Mouse (Mus musculus): ENCODE measurements around the gene Sparc. TPM values are rescaled to one million over a fixed set of nuclear protein-coding genes. Genes with fewer than 3 reads are reported as not detected.

The Sparc gene
- polyA plus RNA-seq, 1 experiment: 344 TPM

GRCm38 (mm10) chr11:55410005-55410404, 13.0 kb downstream of the Sparc start:
- no peak for TF ChIP-seq CTCF (IDR thresholded peaks at IDR 0.05; ENCODE audit: low read depth, low read length)
- TF ChIP-seq POLR2A (IDR thresholded peaks at IDR 0.05; ENCODE audit: insufficient read depth, low read length): no peak
- no peak for TF ChIP-seq EP300 (IDR thresholded peaks at IDR 0.05; ENCODE audit: insufficient read depth, low read depth, low read length)
- Histone ChIP-seq H3K27ac (ENCODE audit: insufficient read depth, low read length) (peak overlapping the region; percentile 38; the same call in 1 of the 2 replicates), H3K4me1 (ENCODE audit: control insufficient read depth, insufficient read depth, low read length) (peaks cover 11% of the 10 kb centered on the region), H3K4me3 (ENCODE audit: low read depth, low read length) (no peak overlapping the region), H3K36me3 (ENCODE audit: control insufficient read depth, insufficient read depth, low read length, poor library complexity, severe bottlenecking) (peaks cover 17% of the 10 kb centered on the region), H3K27me3 (ENCODE audit: control insufficient read depth, insufficient read depth, low read length, poor library complexity, severe bottlenecking) (no peaks in the 10 kb centered on the region), H3K9ac (ENCODE audit: low read depth, poor library complexity, severe bottlenecking) (no peak overlapping the region), H3K9me3 (replicated peaks; ENCODE audit: control insufficient read depth, insufficient read depth, low read length, poor library complexity, severe bottlenecking) (no peaks in the 10 kb centered on the region)

- Histone ChIP-seq H3K27me3 (ENCODE audit: control insufficient read depth, insufficient read depth, low read length, poor library complexity, severe bottlenecking) (no peaks in the 10 kb centered on the region), H3K27ac (ENCODE audit: insufficient read depth, low read length) (no peak overlapping the region), H3K36me3 (ENCODE audit: control insufficient read depth, insufficient read depth, low read length, poor library complexity, severe bottlenecking) (peaks cover 24% of the 10 kb centered on the region), H3K9ac (ENCODE audit: low read depth, poor library complexity, severe bottlenecking) (no peak overlapping the region), H3K4me3 (ENCODE audit: low read depth, low read length) (no peak overlapping the region), H3K9me3 (replicated peaks; ENCODE audit: control insufficient read depth, insufficient read depth, low read length, poor library complexity, severe bottlenecking) (no peaks in the 10 kb centered on the region), H3K4me1 (ENCODE audit: control insufficient read depth, insufficient read depth, low read length) (peaks cover 9% of the 10 kb centered on the region)
- no peak for TF ChIP-seq POLR2A (IDR thresholded peaks at IDR 0.05; ENCODE audit: insufficient read depth, low read length)
These were observed 15.8 kb downstream of the Sparc start for GRCm38 (mm10) chr11:55407133-55407532.

GRCm38 (mm10) chr11:55405601-55406469, 17.1 kb downstream of the Sparc start:
- peaks cover 29% of the 10 kb centered on the region for H3K36me3 ChIP-seq (ENCODE audit: control insufficient read depth, insufficient read depth, low read length, poor library complexity, severe bottlenecking)
- no peak overlapping the region for H3K27ac ChIP-seq (ENCODE audit: insufficient read depth, low read length)
- peaks cover 9% of the 10 kb centered on the region for H3K4me1 ChIP-seq (ENCODE audit: control insufficient read depth, insufficient read depth, low read length)
- H3K9me3 ChIP-seq (replicated peaks; ENCODE audit: control insufficient read depth, insufficient read depth, low read length, poor library complexity, severe bottlenecking): no peaks in the 10 kb centered on the region
- TF ChIP-seq POLR2A (IDR thresholded peaks at IDR 0.05; ENCODE audit: insufficient read depth, low read length) (no peak), EP300 (IDR thresholded peaks at IDR 0.05; ENCODE audit: insufficient read depth, low read depth, low read length) (no peak), CTCF (IDR thresholded peaks at IDR 0.05; ENCODE audit: low read depth, low read length) (no peak)
- no peak overlapping the region for H3K9ac ChIP-seq (ENCODE audit: low read depth, poor library complexity, severe bottlenecking)
- no peak overlapping the region for H3K4me3 ChIP-seq (ENCODE audit: low read depth, low read length)
- H3K27me3 ChIP-seq (ENCODE audit: control insufficient read depth, insufficient read depth, low read length, poor library complexity, severe bottlenecking): no peaks in the 10 kb centered on the region

- TF ChIP-seq POLR2A (IDR thresholded peaks at IDR 0.05; ENCODE audit: insufficient read depth, low read length): no peak
- no peak for TF ChIP-seq CTCF (IDR thresholded peaks at IDR 0.05; ENCODE audit: low read depth, low read length)
- TF ChIP-seq EP300 (IDR thresholded peaks at IDR 0.05; ENCODE audit: insufficient read depth, low read depth, low read length): no peak
These were observed 18.1 kb downstream of the Sparc start for GRCm38 (mm10) chr11:55404659-55405457.

GRCm38 (mm10) chr11:55400863-55401262, 22.1 kb downstream of the Sparc start:
- H3K27me3 ChIP-seq (ENCODE audit: control insufficient read depth, insufficient read depth, low read length, poor library complexity, severe bottlenecking): no peaks in the 10 kb centered on the region
- H3K9me3 ChIP-seq (replicated peaks; ENCODE audit: control insufficient read depth, insufficient read depth, low read length, poor library complexity, severe bottlenecking): no peaks in the 10 kb centered on the region
- no peaks in the 10 kb centered on the region for H3K4me1 ChIP-seq (ENCODE audit: control insufficient read depth, insufficient read depth, low read length)
- TF ChIP-seq EP300 (IDR thresholded peaks at IDR 0.05; ENCODE audit: insufficient read depth, low read depth, low read length) (no peak), CTCF (IDR thresholded peaks at IDR 0.05; ENCODE audit: low read depth, low read length) (no peak), POLR2A (IDR thresholded peaks at IDR 0.05; ENCODE audit: insufficient read depth, low read length) (no peak)
- no peak overlapping the region for H3K27ac ChIP-seq (ENCODE audit: insufficient read depth, low read length)
- no peak overlapping the region for H3K9ac ChIP-seq (ENCODE audit: low read depth, poor library complexity, severe bottlenecking)
- no peak overlapping the region for H3K4me3 ChIP-seq (ENCODE audit: low read depth, low read length)
- peaks cover 25% of the 10 kb centered on the region for H3K36me3 ChIP-seq (ENCODE audit: control insufficient read depth, insufficient read depth, low read length, poor library complexity, severe bottlenecking)

More at GRCm38 (mm10) chr11:55404659-55405457, 18.1 kb downstream of the Sparc start:
- Histone ChIP-seq H3K4me1 (ENCODE audit: control insufficient read depth, insufficient read depth, low read length) (peaks cover 6% of the 10 kb centered on the region), H3K9me3 (replicated peaks; ENCODE audit: control insufficient read depth, insufficient read depth, low read length, poor library complexity, severe bottlenecking) (no peaks in the 10 kb centered on the region), H3K27me3 (ENCODE audit: control insufficient read depth, insufficient read depth, low read length, poor library complexity, severe bottlenecking) (no peaks in the 10 kb centered on the region), H3K27ac (ENCODE audit: insufficient read depth, low read length) (no peak overlapping the region), H3K36me3 (ENCODE audit: control insufficient read depth, insufficient read depth, low read length, poor library complexity, severe bottlenecking) (peaks cover 29% of the 10 kb centered on the region), H3K4me3 (ENCODE audit: low read depth, low read length) (no peak overlapping the region), H3K9ac (ENCODE audit: low read depth, poor library complexity, severe bottlenecking) (no peak overlapping the region)
